Mouse (Mus musculus) layer of hippocampus, postnatal 10 days (tissue): Measurements from ENCODE around the gene Olfr1416. TPM values are rescaled to one million over a fixed set of nuclear protein-coding genes. Genes with fewer than 3 reads are reported as not detected.
"Not testable (repeated sequence)": the region's sequence is repeated elsewhere in the genome, so short reads cannot be mapped to it uniquely, and the experiment has no call there.

Experiments used
- DNase-seq, 2 experiments: peaks; one replicate each; pipeline ENCODE4 v3.0.0; 2021; ENCODE audit warnings: low spot score in 2 of 2
- long read RNA-seq: library from polyadenylated mRNA; stranded (forward); transcript quantifications from one replicate; pipeline ENCODE4 v2.0.0, GENCODE M21; 2023
- total RNA-seq, 2 experiments: library from RNA; stranded (reverse); gene quantifications; 2 replicates each; pipeline ENCODE4 v1.2.3; 2021

Gene Olfr1416
- not detected for total RNA-seq
- long read RNA-seq, result 0 reads

GRCm38 (mm10) chr1:92485013-92485412 lies at the start of gene Olfr1416:
Gene Olfr1416 (minus strand): TSS chr1:92485113.
- no peak for DNase-seq

- DNase-seq, result no peak
Measured at GRCm38 (mm10) chr1:92523764-92524163, 38.9 kb upstream of the Olfr1416 start.

DNA sequence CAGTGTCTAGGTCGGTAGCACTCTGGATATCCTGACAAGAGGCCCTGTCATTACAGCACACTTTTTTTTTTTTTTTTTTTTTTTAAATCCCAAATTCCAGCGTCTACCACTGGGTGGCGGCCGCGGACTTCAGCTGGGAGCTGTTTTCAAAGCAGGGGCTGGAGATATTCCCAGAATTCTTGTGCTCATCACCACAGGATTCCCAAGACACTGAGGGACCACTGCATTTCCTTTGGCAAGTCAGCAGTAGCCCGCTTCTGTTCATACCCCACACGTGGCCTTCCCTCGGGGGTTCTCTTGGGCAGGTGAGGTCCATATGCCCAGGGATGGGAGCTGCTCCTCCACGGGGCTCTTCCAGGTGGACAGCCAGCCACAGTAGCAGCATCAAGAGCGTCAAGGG lies 36.5 kb upstream of the Olfr1416 start:
- peak; percentile 65 to 72 for DNase-seq

DNA sequence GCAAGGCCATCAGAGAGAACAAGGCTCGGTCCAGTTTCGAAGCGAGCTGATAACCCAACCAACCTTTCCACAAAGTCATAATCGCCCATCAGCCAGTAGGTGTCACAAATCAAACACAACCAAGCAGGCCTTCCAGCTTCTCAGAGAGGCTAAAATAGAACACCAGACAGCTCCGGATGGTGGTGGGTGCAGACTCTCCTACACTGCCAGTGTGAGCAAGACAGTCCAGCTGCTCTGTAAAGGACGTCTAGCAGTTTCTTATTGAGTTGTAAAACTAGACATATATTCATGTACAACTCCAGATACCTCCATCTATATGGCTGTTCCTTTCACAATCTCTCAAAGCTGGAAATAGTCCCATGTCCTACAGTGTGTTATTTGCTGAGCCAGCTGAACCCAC lies 34.1 kb upstream of the Olfr1416 start:
- no peak for DNase-seq

DNA sequence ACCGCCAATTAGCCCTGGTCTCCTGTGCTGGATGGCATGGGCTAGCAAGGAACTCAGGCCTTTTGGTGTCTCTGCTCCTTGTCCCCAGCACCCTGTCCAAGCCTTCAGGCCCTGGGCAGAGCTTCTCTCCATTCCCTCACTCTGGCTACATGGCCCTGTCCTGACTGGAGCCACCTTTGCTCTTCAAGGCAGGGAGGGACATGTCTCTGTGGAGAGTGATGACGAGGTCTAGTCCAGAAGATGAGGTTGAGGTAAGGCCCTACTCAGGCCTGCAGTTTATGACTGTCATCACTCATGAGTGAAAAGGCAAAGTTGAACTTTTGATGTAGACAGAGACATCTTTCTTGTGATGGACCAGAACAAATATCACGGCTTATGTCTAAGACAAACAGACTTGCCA lies 33.6 kb upstream of the Olfr1416 start, which contains the start of gene Olfr1414:
Gene Olfr1414 (minus strand): TSS at position 101 of the 400 bp plus-strand sequence.
- no peak for DNase-seq

DNA sequence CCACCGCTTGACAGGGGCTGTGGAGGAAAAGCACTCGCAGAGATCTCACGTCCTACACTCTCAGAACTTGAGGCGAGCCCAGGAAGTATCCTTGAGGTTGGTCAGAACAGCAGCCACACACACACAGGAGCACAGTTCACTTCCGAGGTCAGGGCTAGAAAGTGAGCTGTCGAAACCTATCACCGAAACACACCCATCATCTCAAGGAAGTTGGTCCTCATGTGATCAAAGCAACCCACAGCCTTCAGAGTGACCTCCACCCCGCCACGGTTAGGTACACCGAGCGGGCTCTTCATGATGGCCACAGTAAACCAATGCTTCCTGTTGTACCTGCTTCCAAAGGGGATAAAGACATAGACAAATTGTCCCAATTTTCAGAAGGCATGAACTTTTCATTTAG lies 30.5 kb upstream of the Olfr1416 start:
- no peak for DNase-seq

DNA sequence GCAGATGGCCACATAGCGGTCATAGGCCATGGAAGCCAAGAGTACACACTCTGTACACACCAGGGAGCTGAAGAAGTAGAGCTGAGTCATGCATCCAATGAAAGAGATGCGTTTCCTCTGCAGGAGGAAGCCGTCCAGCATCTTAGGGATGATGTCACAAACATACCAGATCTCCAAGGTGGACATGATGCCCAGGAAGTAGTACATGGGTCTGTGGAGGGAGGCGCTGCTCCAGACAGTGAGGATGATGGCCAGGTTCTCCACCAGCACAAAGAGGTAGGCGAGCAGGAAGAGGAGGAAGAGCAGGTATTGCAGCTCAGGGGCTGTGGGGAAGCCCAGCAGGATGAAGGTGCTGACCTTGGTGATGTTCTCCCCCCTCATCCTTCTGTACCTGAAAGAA lies 26.7 kb upstream of the Olfr1416 start:
- DNase-seq, result not testable (repeated sequence)

DNA sequence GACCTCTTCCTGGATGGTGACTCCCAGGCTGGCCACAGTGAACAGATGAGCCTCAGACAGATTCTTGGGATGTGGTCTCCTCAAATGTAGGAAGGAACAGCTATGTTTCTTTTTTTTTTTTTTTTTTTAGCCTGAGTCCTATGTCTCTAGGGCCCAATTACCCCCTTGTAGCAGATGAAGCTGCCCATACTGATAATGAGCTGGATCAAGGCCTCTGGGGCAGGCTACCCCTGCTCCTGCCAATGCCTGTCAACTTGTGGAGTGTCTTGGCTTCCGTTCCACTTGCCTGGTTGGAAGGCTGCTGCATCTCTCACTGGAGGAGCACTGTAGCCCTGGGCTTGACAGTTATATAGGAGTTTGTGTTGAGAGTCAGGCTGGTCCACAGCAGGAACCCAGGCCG lies 11.1 kb upstream of the Olfr1416 start, which contains the start of gene Olfr1415:
Gene Olfr1415 (minus strand): TSS at position 101 of the 400 bp plus-strand sequence.
- no peak for DNase-seq

DNA sequence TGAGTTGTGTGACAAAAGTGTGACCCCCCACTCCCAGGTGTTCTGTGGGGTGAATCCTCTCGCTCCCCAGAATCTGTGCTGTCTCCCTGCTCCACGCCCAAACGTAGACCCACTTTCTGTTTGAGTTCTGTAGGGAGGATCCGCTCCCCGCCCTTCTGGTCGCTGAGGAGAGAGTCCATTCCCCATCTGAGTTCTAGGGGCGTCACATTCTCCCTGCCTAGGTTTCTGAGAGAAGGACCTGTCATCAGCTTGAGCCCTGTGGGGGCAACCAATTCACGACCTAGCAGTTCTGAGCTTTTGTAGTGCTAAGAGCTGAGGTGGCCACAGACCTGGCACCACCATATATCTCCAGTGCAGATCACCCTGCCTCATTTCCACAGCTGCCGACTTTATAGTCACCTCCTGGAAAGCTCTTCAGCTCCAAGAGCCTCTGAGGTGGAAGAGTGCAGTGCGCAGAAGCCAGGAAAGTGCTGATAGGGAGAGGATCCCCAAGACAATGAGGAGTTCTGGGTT lies 10.8 kb downstream of the Olfr1416 start:
- DNase-seq, result no peak

GRCm38 (mm10) chr1:92473165-92474041 lies 11.5 kb downstream of the Olfr1416 start, which contains the start of gene Ndufa10:
Gene Ndufa10 (minus strand): TSS chr1:92473860.
- peak; percentile 96 for DNase-seq

DNA sequence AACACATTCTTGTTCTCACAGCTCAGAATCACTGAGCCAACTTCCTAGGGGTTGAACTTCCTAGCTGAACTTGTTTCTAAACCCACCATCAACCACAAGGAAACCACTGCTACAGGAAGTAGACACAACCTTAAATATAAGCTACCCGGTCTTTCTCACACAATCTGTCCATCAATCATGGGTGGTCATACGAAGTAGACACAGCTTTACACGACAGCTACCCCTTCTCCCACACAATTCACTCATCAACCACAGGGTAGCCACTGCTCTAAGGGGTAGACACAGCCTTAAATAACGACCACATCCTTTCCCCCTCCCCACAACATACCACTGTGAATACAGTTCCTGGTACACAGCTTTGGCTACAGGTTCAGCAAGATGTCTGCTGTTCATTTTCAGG lies 16.0 kb downstream of the Olfr1416 start:
- no peak for DNase-seq

DNA sequence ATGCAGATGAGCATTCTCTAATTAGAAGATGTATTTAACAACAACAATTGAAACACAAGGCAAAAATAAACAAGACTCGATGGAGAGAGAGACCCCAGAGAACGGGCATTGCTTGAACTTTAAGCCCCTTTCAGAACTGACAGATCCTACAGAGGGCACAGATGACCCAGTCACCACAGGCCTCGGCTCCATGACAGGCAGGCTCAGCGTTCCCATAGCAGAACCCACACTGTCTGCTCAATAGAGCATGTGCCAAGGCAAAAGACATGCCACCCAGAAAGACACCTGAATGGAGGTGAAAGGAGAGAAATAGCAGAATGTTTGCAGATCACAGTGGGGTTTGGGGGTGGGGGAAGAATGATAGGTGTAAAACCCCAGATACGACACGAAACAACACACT lies 26.5 kb downstream of the Olfr1416 start:
- DNase-seq, result no peak

DNA sequence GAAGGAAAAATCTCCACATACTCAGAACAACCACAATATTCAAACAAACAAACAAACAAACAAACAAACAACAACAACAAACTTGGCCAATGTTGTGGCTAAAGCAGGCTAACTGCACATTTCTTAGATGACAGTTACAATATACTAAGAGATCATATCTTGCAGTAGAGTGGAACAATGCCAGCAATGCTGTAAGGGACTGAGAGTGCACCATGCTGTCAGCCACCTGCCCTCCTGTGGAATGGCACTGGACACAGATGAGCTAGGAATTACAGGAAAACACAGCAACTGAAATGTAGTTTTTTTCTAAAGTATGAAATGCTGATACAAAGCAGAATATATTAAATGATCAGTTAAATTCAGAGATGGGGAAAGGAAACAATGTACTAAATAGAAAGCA lies 27.2 kb downstream of the Olfr1416 start:
- DNase-seq, result no peak

GRCm38 (mm10) chr1:92453751-92454445 lies 31.0 kb downstream of the Olfr1416 start:
- DNase-seq, result no peak

GRCm38 (mm10) chr1:92448293-92448692 lies 36.6 kb downstream of the Olfr1416 start:
- no peak for DNase-seq

- no peak for DNase-seq
Measured at GRCm38 (mm10) chr1:92441453-92442063, 43.4 kb downstream of the Olfr1416 start.

- no peak for DNase-seq
Measured at GRCm38 (mm10) chr1:92440066-92440750, 44.7 kb downstream of the Olfr1416 start.

DNA sequence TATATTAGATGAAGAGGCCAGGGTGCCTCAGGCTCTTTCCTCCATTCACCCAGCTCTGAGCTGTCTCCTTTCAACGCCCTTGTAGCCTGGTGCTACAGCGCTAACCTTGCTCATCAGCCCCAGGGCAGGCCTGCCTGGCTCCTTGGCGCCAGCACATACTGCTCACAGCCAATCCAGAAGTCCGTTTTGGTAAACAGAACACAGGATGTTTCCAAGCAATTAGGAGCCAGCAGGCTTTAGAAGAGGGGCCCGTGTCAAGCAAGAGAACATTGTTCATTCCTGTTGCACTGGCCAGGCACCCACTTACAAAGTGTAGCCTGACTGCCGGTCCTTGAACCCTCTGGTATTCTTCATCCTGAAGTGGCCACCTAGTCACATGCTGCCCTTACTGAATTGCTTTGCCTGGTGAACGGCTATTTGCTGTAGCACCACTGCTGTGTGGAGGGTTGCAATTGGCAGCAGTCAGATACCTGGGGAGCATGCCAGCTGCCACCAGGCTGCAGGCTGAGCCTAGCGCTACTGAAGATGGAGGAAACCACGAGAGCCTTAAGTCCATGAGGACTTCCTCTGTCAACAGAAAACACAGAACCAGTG lies 47.1 kb downstream of the Olfr1416 start:
- DNase-seq, result peak; percentile 65 to 73

DNA sequence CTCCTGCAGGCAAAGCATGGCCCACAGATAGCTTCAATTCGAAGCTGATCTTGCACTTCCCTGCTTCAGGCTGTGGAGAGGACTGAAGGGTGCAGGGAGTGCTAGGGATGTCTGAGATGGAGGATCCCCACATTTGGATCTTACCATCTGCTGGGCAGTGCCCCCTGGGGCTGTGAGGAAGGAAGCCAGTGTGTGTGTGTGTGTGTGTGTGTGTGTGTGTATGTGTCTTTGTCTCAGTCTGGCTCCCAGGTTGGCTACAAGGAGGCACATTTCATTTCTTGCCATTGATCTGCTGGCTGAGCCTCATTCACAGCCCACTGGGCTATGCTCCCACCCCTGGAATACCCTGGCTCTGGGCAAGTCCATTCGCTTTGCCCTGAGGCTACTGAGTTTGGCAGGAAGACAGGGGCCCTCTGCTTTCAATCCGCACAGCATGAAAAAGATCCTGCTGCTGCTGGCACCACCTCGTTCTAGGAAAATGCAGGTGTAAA lies 48.0 kb downstream of the Olfr1416 start:
- DNase-seq, result peak; percentile 52 to 60

DNA sequence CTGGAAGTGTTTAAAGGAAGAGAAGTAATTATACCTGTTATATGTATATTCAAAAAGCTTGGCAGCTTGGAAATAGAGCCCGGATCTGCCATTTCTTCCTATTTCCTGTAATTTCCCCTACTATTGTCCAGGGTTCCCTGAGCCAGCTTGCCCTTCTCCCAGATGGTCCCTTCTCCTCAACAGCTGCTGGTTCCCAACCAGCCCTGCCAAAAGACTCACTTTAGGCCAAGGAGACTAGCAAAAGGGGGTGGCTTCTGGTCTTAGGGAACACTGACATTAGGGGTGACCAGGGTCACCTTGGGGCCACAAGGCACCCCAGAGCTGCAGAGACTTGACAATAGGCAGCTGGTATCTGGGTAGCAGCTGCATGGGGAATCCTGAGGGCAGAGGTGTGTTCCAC lies 49.9 kb downstream of the Olfr1416 start:
- DNase-seq, result no peak
